ENCODE assay signal across 13 mouse cellular contexts in genomic region chr5:23874457-23874856, GRCm38 (mm10). TPM values are rescaled to one million over a fixed set of nuclear protein-coding genes. Genes with fewer than 3 reads are reported as not detected.
A peak's percentile ranks its signal among the peaks of the same experiment; 100 is the strongest.
DNase-seq lines count a peak whose midpoint lies in the region; ATAC-seq and TF ChIP-seq lines count a peak whose summit lies in the region.
"Had no signal": no experiment of that assay in that cellular context is flagged by ENCODE, and none has a peak within 500 bp of the region (broad histone marks: within the 10 kb centered on the region; RNA-seq: fewer than 3 reads in every experiment).

No protein-coding gene starts in this region.

- 53% methylated on average over 5 of the region's 5 CpGs for WGBS in olfactory bulb, adult 2 months
- 72% methylated on average over 5 of the region's 5 CpGs for WGBS in forebrain, embryonic 16.5 days

- H3K27me3 ChIP-seq in CH12.LX (replicated peaks), result no peaks in the 10 kb centered on the region
- no peaks in the 10 kb centered on the region for H3K27me3 ChIP-seq in forebrain, embryonic 16.5 days (replicated peaks; ENCODE audit: control insufficient read depth, insufficient read depth, low read length)
- H3K27me3 ChIP-seq: embryonic facial prominence, embryonic 12.5 days; limb, embryonic 12.5 days had no signal

- dilution Hi-C loops in CH12.LX (cut with MboI; ENCODE audit: extremely low pct_ligation_motif_present, extremely low pct_unique_long_range_greater_than_20kb, low sequenced_read_pairs), result no loop called here

- peak; percentile 75 for ATAC-seq in activated CD4-positive, CD25-positive, alpha-beta regulatory T cell, adult 4 months
- ATAC-seq in forebrain, embryonic 16.5 days, result no peak

- TF ChIP-seq CTCF in CH12.LX (conservative IDR thresholded peaks at IDR 0.05 in 1 of 2, IDR thresholded peaks at IDR 0.05 in 1 of 2; ENCODE audit: low read depth in 2 of 2, low read length in 2 of 2), result no peak; a peak in 1 of 4 replicates
- no peak for TF ChIP-seq CTCF in olfactory bulb, adult 2 months (IDR thresholded peaks at IDR 0.05; ENCODE audit: insufficient read depth, low read depth, low read length)

- peak; percentile 97 for DNase-seq in CH12.LX (ENCODE audit: extremely low read depth)
- DNase-seq in heart, postnatal 10 days, result peak; percentile 57 to 66
- DNase-seq in urinary bladder, adult 18-20 months (ENCODE audit: low spot score in 2 of 2), result no peak
- DNase-seq in cerebellum, adult 9-10 months, result no peak
- DNase-seq: cerebellum, adult 11-12 months; gastrocnemius, postnatal 10 days; thymus, postnatal 36 days had no signal

- intact Hi-C loops in heart, postnatal 10 days (cut with DNase I), result no loop called here

- TF ChIP-seq EP300 in CH12.LX (IDR thresholded peaks at IDR 0.05; ENCODE audit: low read length), result peak; percentile 98

- H3K36me3 ChIP-seq in CH12.LX (replicated peaks in 1 of 2; ENCODE audit: control insufficient read depth in 1 of 2, insufficient read depth in 1 of 2, low read length in 1 of 2), result no peaks in the 10 kb centered on the region
- H3K36me3 ChIP-seq in forebrain, embryonic 16.5 days (ENCODE audit: control insufficient read depth, insufficient read depth), result no peaks in the 10 kb centered on the region
- H3K36me3 ChIP-seq: embryonic facial prominence, embryonic 12.5 days; limb, embryonic 12.5 days; midbrain, embryonic 12.5 days had no signal

- H3K79me2 ChIP-seq in CH12.LX (replicated peaks; ENCODE audit: control insufficient read depth, extremely low read depth, insufficient read depth, poor library complexity, severe bottlenecking), result no peaks in the 10 kb centered on the region

- H3K4me2 ChIP-seq in CH12.LX (ENCODE audit: insufficient read depth, low read depth, poor library complexity, severe bottlenecking), result peak overlapping the region; percentile 52
- no peak overlapping the region for H3K4me2 ChIP-seq in forebrain, embryonic 16.5 days (ENCODE audit: low read length)
- H3K4me2 ChIP-seq: embryonic facial prominence, embryonic 12.5 days; limb, embryonic 12.5 days; midbrain, embryonic 12.5 days had no signal

- 0 out of 2 replicates have a peak overlapping the region, but pooled peaks have one; percentile 7 for H3K9ac ChIP-seq in CH12.LX (ENCODE audit: insufficient read depth, low read depth)
- H3K9ac ChIP-seq in forebrain, embryonic 16.5 days (replicated peaks; ENCODE audit: low read depth, low read length), result no peak overlapping the region
- H3K9ac ChIP-seq: embryonic facial prominence, embryonic 12.5 days; limb, embryonic 12.5 days; midbrain, embryonic 12.5 days had no signal

- H3K4me3 ChIP-seq in CH12.LX (replicated peaks in 1 of 3; ENCODE audit: low read depth in 2 of 3, low read length in 2 of 3, poor library complexity in 1 of 3), result peak overlapping the region; percentile 42 to 50 (median 49)
- no peak overlapping the region for H3K4me3 ChIP-seq in olfactory bulb, adult 2 months (ENCODE audit: insufficient read depth, low read depth, low read length)
- H3K4me3 ChIP-seq in forebrain, embryonic 16.5 days (replicated peaks; ENCODE audit: low read length), result no peak overlapping the region
- H3K4me3 ChIP-seq: embryonic facial prominence, embryonic 12.5 days; limb, embryonic 12.5 days; midbrain, embryonic 12.5 days had no signal

- H3K27ac ChIP-seq in CH12.LX (ENCODE audit: insufficient read depth, low read depth), result peak overlapping the region; percentile 85
- H3K27ac ChIP-seq in olfactory bulb, adult 2 months (ENCODE audit: insufficient read depth, low read depth, low read length), result peak overlapping the region; percentile 89
- no peak overlapping the region for H3K27ac ChIP-seq in forebrain, embryonic 16.5 days (ENCODE audit: low read length)
- H3K27ac ChIP-seq: embryonic facial prominence, embryonic 12.5 days; limb, embryonic 12.5 days; midbrain, embryonic 12.5 days had no signal

- in situ Hi-C loops in CH12.LX (cut with MboI; ENCODE audit: low pct_ligation_motif_present, low pct_unique_long_range_greater_than_20kb, low sequenced_read_pairs), result no loop called here

- peak; percentile 37; the same call in 1 of the 2 replicates for TF ChIP-seq POLR2A in CH12.LX (IDR thresholded peaks at IDR 0.05; ENCODE audit: low read depth, low read length)
- TF ChIP-seq POLR2A in olfactory bulb, adult 2 months (IDR thresholded peaks at IDR 0.05; ENCODE audit: insufficient read depth, low read depth, low read length), result no peak

- TF ChIP-seq RAD21 in CH12.LX (IDR thresholded peaks at IDR 0.05; ENCODE audit: low read depth, low read length), result no peak; the same call in none of the 2 replicates

- H3K4me1 ChIP-seq in CH12.LX (ENCODE audit: control insufficient read depth in 1 of 2, insufficient read depth in 2 of 2), result peaks cover 40 to 72% of the 10 kb centered on the region in 2 experiments
- peaks cover 19% of the 10 kb centered on the region for H3K4me1 ChIP-seq in olfactory bulb, adult 2 months (ENCODE audit: control insufficient read depth, insufficient read depth, low read length)
- no peaks in the 10 kb centered on the region for H3K4me1 ChIP-seq in forebrain, embryonic 16.5 days (replicated peaks; ENCODE audit: control insufficient read depth, insufficient read depth, low read length)
- H3K4me1 ChIP-seq: embryonic facial prominence, embryonic 12.5 days; limb, embryonic 12.5 days; midbrain, embryonic 12.5 days had no signal

- H3K9me3 ChIP-seq in CH12.LX (replicated peaks; ENCODE audit: low read length), result no peaks in the 10 kb centered on the region
- no peaks in the 10 kb centered on the region for H3K9me3 ChIP-seq in forebrain, embryonic 16.5 days (ENCODE audit: control insufficient read depth, low read length)
- H3K9me3 ChIP-seq: embryonic facial prominence, embryonic 12.5 days; limb, embryonic 12.5 days; midbrain, embryonic 12.5 days had no signal

TF ChIP-seq in CH12.LX, 34 proteins besides CTCF, POLR2A, EP300 and RAD21 (continues in another document):
- TF ChIP-seq E2F4 (IDR thresholded peaks at IDR 0.05; ENCODE audit: insufficient replicate concordance, low read depth, low read length) (no peak), JUND (conservative IDR thresholded peaks at IDR 0.05; ENCODE audit: low read depth, low read length) (no peak; the same call in 1 of the 2 replicates), MAX (IDR thresholded peaks at IDR 0.05; ENCODE audit: low read length) (peak; percentile 86), PAX5 (IDR thresholded peaks at IDR 0.05; ENCODE audit: low read length) (no peak), HCFC1 (IDR thresholded peaks at IDR 0.05; ENCODE audit: low read depth, low read length) (peak; percentile 49), TBP (conservative IDR thresholded peaks at IDR 0.05; ENCODE audit: low read depth, low read length) (peak; percentile 25; the same call in 1 of the 2 replicates), ZNF384 (IDR thresholded peaks at IDR 0.05; ENCODE audit: low read depth, low read length) (no peak; the same call in 1 of the 2 replicates), SMC3 (IDR thresholded peaks at IDR 0.05; ENCODE audit: low read depth, low read length) (peak; percentile 30), TCF12 (IDR thresholded peaks at IDR 0.05; ENCODE audit: low read depth, low read length) (peak; percentile 98), JUN (IDR thresholded peaks at IDR 0.05; ENCODE audit: insufficient read depth, low read depth, low read length) (0 out of 2 replicates have a peak, but pooled peaks have one; percentile 42), MXI1 (IDR thresholded peaks at IDR 0.05; ENCODE audit: low read depth, low read length) (peak; percentile 49; the same call in 1 of the 2 replicates), ELF1 (IDR thresholded peaks at IDR 0.05; ENCODE audit: low read depth, low read length) (peak; percentile 65; the same call in 1 of the 2 replicates), BHLHE40 (IDR thresholded peaks at IDR 0.05; ENCODE audit: low read depth, low read length) (peak; percentile 100), NRF1 (IDR thresholded peaks at IDR 0.05; ENCODE audit: low read depth, low read length) (peak; percentile 40; the same call in 1 of the 2 replicates), USF2 (conservative IDR thresholded peaks at IDR 0.05; ENCODE audit: low read depth, low read length) (peak; percentile 65), ETS1 (conservative IDR thresholded peaks at IDR 0.05; ENCODE audit: low read depth, low read length) (peak; percentile 100), ZKSCAN1 (IDR thresholded peaks at IDR 0.05; ENCODE audit: borderline replicate concordance, low read depth, low read length) (no peak), MAZ (IDR thresholded peaks at IDR 0.05; ENCODE audit: low read depth, low read length) (peak; percentile 82), CHD2 (IDR thresholded peaks at IDR 0.05; ENCODE audit: low read length) (peak; percentile 91), RCOR1 (conservative IDR thresholded peaks at IDR 0.05; ENCODE audit: low read depth, low read length) (peak; percentile 93), ZC3H11A (IDR thresholded peaks at IDR 0.05; ENCODE audit: low read depth, low read length) (no peak), IRF4 (IDR thresholded peaks at IDR 0.05; ENCODE audit: low read depth, low read length) (peak; percentile 98), NELFE (IDR thresholded peaks at IDR 0.05; ENCODE audit: low read depth, low read length) (peak; percentile 50; the same call in 1 of the 2 replicates), GABPA (IDR thresholded peaks at IDR 0.05; ENCODE audit: insufficient replicate concordance, low read depth, low read length) (no peak), ZMIZ1 (IDR thresholded peaks at IDR 0.05; ENCODE audit: low read depth, low read length) (peak; percentile 23; the same call in 1 of the 2 replicates), MEF2A (IDR thresholded peaks at IDR 0.05; ENCODE audit: borderline replicate concordance, low read depth, low read length) (peak; percentile 100), KAT2A (IDR thresholded peaks at IDR 0.05; ENCODE audit: insufficient replicate concordance, low read length) (0 out of 2 replicates have a peak, but pooled peaks have one; percentile 52), POLR2AphosphoS2 (IDR thresholded peaks at IDR 0.05; ENCODE audit: low read depth, low read length) (no peak), SIN3A (IDR thresholded peaks at IDR 0.05; ENCODE audit: low read length) (peak; percentile 88), UBTF (IDR thresholded peaks at IDR 0.05; ENCODE audit: low read depth, low read length) (no peak)

RNA-seq across cellular contexts. Expression of gene Tomm7, which starts 30.5 kb away (rescaled TPM):
- total RNA-seq in CH12.LX (2012; rRNA removed), result 184 and 201 TPM in 2 replicates
- total RNA-seq in CH12.LX (2014; rRNA removed), result 142 and 146 TPM in 2 replicates
- polyA plus RNA-seq in CH12.LX (2012; ENCODE audit: insufficient read length, low read depth), result 133 and 162 TPM in 2 replicates
- polyA plus RNA-seq in activated CD4-positive, CD25-positive, alpha-beta regulatory T cell, adult 4 months (2017; shearing (Covaris generic)), result 100 to 1,000 TPM in 1 of 2 experiments, 10 to 100 TPM in 1; 78.4 to 114 TPM
- 100 to 1,000 TPM; 108 to 109 TPM for total RNA-seq in heart, postnatal 10 days (2021)
- not detected in 2 replicates for polyA plus RNA-seq in olfactory bulb, adult 2 months (2012; ENCODE audit: insufficient read depth, insufficient read length, low replicate concordance, missing spikeins)
- 82.7 and 85.1 TPM in 2 replicates for polyA plus RNA-seq in forebrain, embryonic 16.5 days (2015; fragmentation: Nextera tagmentation; extraction: Ambion mirVana)

Comparison
In these comparisons a context has a peak if more than half of its experiments do, and no peak if none do; other contexts are left out.
1. DNase-seq: peak in CH12.LX (single experiment) and heart, postnatal 10 days (2 of 2); none in urinary bladder, adult 18-20 months (0 of 2) and cerebellum, adult 9-10 months (single experiment).
2. H3K4me3 ChIP-seq: peak in CH12.LX (3 of 3); none in olfactory bulb, adult 2 months (single experiment) and forebrain, embryonic 16.5 days (single experiment).